Mouse (Mus musculus): ENCODE data around the gene Mcm9. TPM values are rescaled to one million over a fixed set of nuclear protein-coding genes. Genes with fewer than 3 reads are reported as not detected.

Gene Mcm9
- polyA plus RNA-seq, 1 experiment from 2014 or later: 16.1 TPM

- ATAC-seq (ENCODE audit: insufficient number of reproducible peaks, insufficient read depth, low FRiP score, low read depth): no peak
- H3K4me2 ChIP-seq (replicated peaks; ENCODE audit: low read depth, low read length): no peak overlapping the region
Observed at GRCm38 (mm10) chr10:53562001-53562400, 68.2 kb downstream of the Mcm9 start.

GRCm38 (mm10) chr10:53537596-53537995, 92.6 kb downstream of the Mcm9 start:
- peaks cover 27% of the 10 kb centered on the region; the same call in 1 of the 2 replicates for H3K36me3 ChIP-seq (ENCODE audit: control insufficient read depth, insufficient read depth, low read length)
- no peak overlapping the region for H3K27ac ChIP-seq (ENCODE audit: low read length)
- H3K9ac ChIP-seq (replicated peaks; ENCODE audit: low read depth, low read length): no peak overlapping the region
- H3K4me1 ChIP-seq (ENCODE audit: control insufficient read depth, insufficient read depth, low read length): peaks cover 4% of the 10 kb centered on the region; the same call in 1 of the 2 replicates
- WGBS: 54% methylated on average over 7 of the region's 7 CpGs
- no peaks in the 10 kb centered on the region for H3K27me3 ChIP-seq (ENCODE audit: control insufficient read depth, insufficient read depth, low read length)
- ATAC-seq (ENCODE audit: insufficient number of reproducible peaks, insufficient read depth, low FRiP score, low read depth): no peak
- H3K9me3 ChIP-seq (ENCODE audit: control insufficient read depth, low read depth, low read length): no peaks in the 10 kb centered on the region
- H3K4me2 ChIP-seq (replicated peaks; ENCODE audit: low read depth, low read length): no peak overlapping the region
- no peak overlapping the region for H3K4me3 ChIP-seq (ENCODE audit: low read depth, low read length)

More at GRCm38 (mm10) chr10:53562001-53562400, 68.2 kb downstream of the Mcm9 start:
- Histone ChIP-seq H3K4me3 (ENCODE audit: low read depth, low read length) (no peak overlapping the region), H3K27ac (ENCODE audit: low read length) (no peak overlapping the region), H3K9ac (replicated peaks; ENCODE audit: low read depth, low read length) (no peak overlapping the region), H3K27me3 (ENCODE audit: control insufficient read depth, insufficient read depth, low read length) (no peaks in the 10 kb centered on the region), H3K36me3 (ENCODE audit: control insufficient read depth, insufficient read depth, low read length) (no peaks in the 10 kb centered on the region; the same call in 1 of the 2 replicates), H3K9me3 (ENCODE audit: control insufficient read depth, low read depth, low read length) (no peaks in the 10 kb centered on the region), H3K4me1 (ENCODE audit: control insufficient read depth, insufficient read depth, low read length) (no peaks in the 10 kb centered on the region)
- 84% methylated on average over 5 of the region's 5 CpGs for WGBS

GRCm38 (mm10) chr10:53532297-53532696, 97.9 kb downstream of the Mcm9 start:
- no peak overlapping the region for H3K9ac ChIP-seq (replicated peaks; ENCODE audit: low read depth, low read length)
- H3K4me1 ChIP-seq (ENCODE audit: control insufficient read depth, insufficient read depth, low read length): no peaks in the 10 kb centered on the region
- no peak overlapping the region for H3K4me2 ChIP-seq (replicated peaks; ENCODE audit: low read depth, low read length)
- H3K36me3 ChIP-seq (ENCODE audit: control insufficient read depth, insufficient read depth, low read length): peaks cover 2% of the 10 kb centered on the region; the same call in 1 of the 2 replicates
- H3K9me3 ChIP-seq (ENCODE audit: control insufficient read depth, low read depth, low read length): no peaks in the 10 kb centered on the region
- H3K4me3 ChIP-seq (ENCODE audit: low read depth, low read length): no peak overlapping the region
- ATAC-seq (ENCODE audit: insufficient number of reproducible peaks, insufficient read depth, low FRiP score, low read depth): no peak
- no peak overlapping the region for H3K27ac ChIP-seq (ENCODE audit: low read length)
- WGBS: 73% methylated on average over 5 of the region's 5 CpGs
- no peaks in the 10 kb centered on the region for H3K27me3 ChIP-seq (ENCODE audit: control insufficient read depth, insufficient read depth, low read length)

GRCm38 (mm10) chr10:53527838-53528773, 102.1 kb downstream of the Mcm9 start:
- 29% methylated on average over 6 of the region's 6 CpGs for WGBS
- 0 out of 2 replicates have a peak, but pooled peaks have one; percentile 33 for ATAC-seq (ENCODE audit: insufficient number of reproducible peaks, insufficient read depth, low FRiP score, low read depth)
- no peaks in the 10 kb centered on the region for H3K9me3 ChIP-seq (ENCODE audit: control insufficient read depth, low read depth, low read length)
- no peak overlapping the region for H3K4me2 ChIP-seq (replicated peaks; ENCODE audit: low read depth, low read length)
- H3K9ac ChIP-seq (replicated peaks; ENCODE audit: low read depth, low read length): no peak overlapping the region
- no peaks in the 10 kb centered on the region for H3K27me3 ChIP-seq (ENCODE audit: control insufficient read depth, insufficient read depth, low read length)
- no peak overlapping the region for H3K4me3 ChIP-seq (ENCODE audit: low read depth, low read length)
- no peaks in the 10 kb centered on the region for H3K36me3 ChIP-seq (ENCODE audit: control insufficient read depth, insufficient read depth, low read length)
- no peak overlapping the region for H3K27ac ChIP-seq (ENCODE audit: low read length)
- no peaks in the 10 kb centered on the region for H3K4me1 ChIP-seq (ENCODE audit: control insufficient read depth, insufficient read depth, low read length)

GRCm38 (mm10) chr10:53527344-53527743, 102.9 kb downstream of the Mcm9 start:
- Histone ChIP-seq H3K4me3 (ENCODE audit: low read depth, low read length) (no peak overlapping the region), H3K9ac (replicated peaks; ENCODE audit: low read depth, low read length) (no peak overlapping the region), H3K9me3 (ENCODE audit: control insufficient read depth, low read depth, low read length) (no peaks in the 10 kb centered on the region), H3K4me2 (replicated peaks; ENCODE audit: low read depth, low read length) (no peak overlapping the region), H3K27me3 (ENCODE audit: control insufficient read depth, insufficient read depth, low read length) (no peaks in the 10 kb centered on the region), H3K4me1 (ENCODE audit: control insufficient read depth, insufficient read depth, low read length) (no peaks in the 10 kb centered on the region), H3K27ac (ENCODE audit: low read length) (no peak overlapping the region), H3K36me3 (ENCODE audit: control insufficient read depth, insufficient read depth, low read length) (no peaks in the 10 kb centered on the region)
- ATAC-seq (ENCODE audit: insufficient number of reproducible peaks, insufficient read depth, low FRiP score, low read depth): no peak
- 84% methylated on average over 3 of the region's 3 CpGs for whole genome bisulfite sequencing

- Histone ChIP-seq H3K27me3 (ENCODE audit: control insufficient read depth, insufficient read depth, low read length) (no peaks in the 10 kb centered on the region), H3K4me2 (replicated peaks; ENCODE audit: low read depth, low read length) (no peak overlapping the region), H3K36me3 (ENCODE audit: control insufficient read depth, insufficient read depth, low read length) (no peaks in the 10 kb centered on the region), H3K9me3 (ENCODE audit: control insufficient read depth, low read depth, low read length) (no peaks in the 10 kb centered on the region), H3K4me3 (ENCODE audit: low read depth, low read length) (no peak overlapping the region), H3K4me1 (ENCODE audit: control insufficient read depth, insufficient read depth, low read length) (no peaks in the 10 kb centered on the region), H3K27ac (ENCODE audit: low read length) (no peak overlapping the region), H3K9ac (replicated peaks; ENCODE audit: low read depth, low read length) (no peak overlapping the region)
- 93% methylated on average over 2 of the region's 2 CpGs for WGBS
- no peak for ATAC-seq (ENCODE audit: insufficient number of reproducible peaks, insufficient read depth, low FRiP score, low read depth)
Observed at GRCm38 (mm10) chr10:53526350-53526749, 103.9 kb downstream of the Mcm9 start.

- H3K9me3 ChIP-seq (ENCODE audit: control insufficient read depth, low read depth, low read length): no peaks in the 10 kb centered on the region
- no peak overlapping the region for H3K27ac ChIP-seq (ENCODE audit: low read length)
- no peak overlapping the region for H3K9ac ChIP-seq (replicated peaks; ENCODE audit: low read depth, low read length)
- no peaks in the 10 kb centered on the region for H3K36me3 ChIP-seq (ENCODE audit: control insufficient read depth, insufficient read depth, low read length)
- no peak overlapping the region for H3K4me3 ChIP-seq (ENCODE audit: low read depth, low read length)
- H3K27me3 ChIP-seq (ENCODE audit: control insufficient read depth, insufficient read depth, low read length): no peaks in the 10 kb centered on the region
- no peak overlapping the region for H3K4me2 ChIP-seq (replicated peaks; ENCODE audit: low read depth, low read length)
- ATAC-seq (ENCODE audit: insufficient number of reproducible peaks, insufficient read depth, low FRiP score, low read depth): no peak
- no peaks in the 10 kb centered on the region for H3K4me1 ChIP-seq (ENCODE audit: control insufficient read depth, insufficient read depth, low read length)
- 82% methylated on average over 3 of the region's 3 CpGs for WGBS
Observed at GRCm38 (mm10) chr10:53525265-53525976, 104.8 kb downstream of the Mcm9 start.

GRCm38 (mm10) chr10:53519068-53519954, 110.9 kb downstream of the Mcm9 start:
- Histone ChIP-seq H3K27ac (ENCODE audit: low read length) (peak overlapping the region; percentile 68), H3K27me3 (ENCODE audit: control insufficient read depth, insufficient read depth, low read length) (no peaks in the 10 kb centered on the region), H3K9me3 (ENCODE audit: control insufficient read depth, low read depth, low read length) (no peaks in the 10 kb centered on the region), H3K4me3 (ENCODE audit: low read depth, low read length) (no peak overlapping the region), H3K4me1 (ENCODE audit: control insufficient read depth, insufficient read depth, low read length) (peaks cover 9% of the 10 kb centered on the region; the same call in 1 of the 2 replicates), H3K4me2 (replicated peaks; ENCODE audit: low read depth, low read length) (no peak overlapping the region), H3K36me3 (ENCODE audit: control insufficient read depth, insufficient read depth, low read length) (no peaks in the 10 kb centered on the region), H3K9ac (replicated peaks; ENCODE audit: low read depth, low read length) (no peak overlapping the region)
- WGBS: 35% methylated on average over 14 of the region's 14 CpGs
- ATAC-seq (ENCODE audit: insufficient number of reproducible peaks, insufficient read depth, low FRiP score, low read depth): peak; percentile 48; the same call in 1 of the 2 replicates
